Mouse (Mus musculus) frontal cortex, adult (tissue): Measurements from ENCODE around the gene Gdf15.

ENCODE experiments used
- ATAC-seq: cut with Nextera tagmentation; 2 replicates; pipeline ENCODE4 v1.9.2; 2017; ENCODE audit warnings: mild to moderate bottlenecking, moderate library complexity, mixed read lengths; ENCODE audit not compliant: low TSS enrichment

Gdf15 gene

GRCm38 (mm10) chr8:70657214-70657613, 25.0 kb upstream of the Gdf15 start:
- no peak for ATAC-seq

- no peak for ATAC-seq
These were observed 24.0 kb upstream of the Gdf15 start for GRCm38 (mm10) chr8:70656193-70656790.

GRCm38 (mm10) chr8:70655469-70655868, 23.2 kb upstream of the Gdf15 start:
- no peak for ATAC-seq

GRCm38 (mm10) chr8:70654121-70654520, 21.9 kb upstream of the Gdf15 start:
- ATAC-seq = no peak

- no peak for ATAC-seq
These were observed 21.0 kb upstream of the Gdf15 start for GRCm38 (mm10) chr8:70653226-70653625.

GRCm38 (mm10) chr8:70650351-70650750, 18.1 kb upstream of the Gdf15 start:
- ATAC-seq = no peak

- no peak for ATAC-seq
These were observed 17.1 kb upstream of the Gdf15 start for GRCm38 (mm10) chr8:70649324-70649723.

- ATAC-seq = no peak
These were observed 16.7 kb upstream of the Gdf15 start for GRCm38 (mm10) chr8:70648921-70649320.

- no peak for ATAC-seq
These were observed 15.8 kb upstream of the Gdf15 start for GRCm38 (mm10) chr8:70648164-70648442.

- ATAC-seq = no peak
These were observed 15.3 kb upstream of the Gdf15 start for GRCm38 (mm10) chr8:70647343-70648163.

- ATAC-seq = no peak
These were observed 14.5 kb upstream of the Gdf15 start for GRCm38 (mm10) chr8:70646775-70647174.

GRCm38 (mm10) chr8:70646369-70646768, 14.1 kb upstream of the Gdf15 start:
- no peak for ATAC-seq

GRCm38 (mm10) chr8:70645501-70646224, 13.4 kb upstream of the Gdf15 start:
- no peak for ATAC-seq

- ATAC-seq = no peak
These were observed 11.8 kb upstream of the Gdf15 start for GRCm38 (mm10) chr8:70644065-70644464.

- no peak for ATAC-seq
These were observed 10.8 kb upstream of the Gdf15 start for GRCm38 (mm10) chr8:70643019-70643418.

GRCm38 (mm10) chr8:70638752-70639151, 6.5 kb upstream of the Gdf15 start:
- no peak for ATAC-seq

GRCm38 (mm10) chr8:70636838-70637237, 4.6 kb upstream of the Gdf15 start:
- ATAC-seq = no peak

- no peak for ATAC-seq
These were observed 3.3 kb upstream of the Gdf15 start for GRCm38 (mm10) chr8:70635527-70635926.

- no peak for ATAC-seq
These were observed 1.8 kb upstream of the Gdf15 start for GRCm38 (mm10) chr8:70634066-70634465.

- no peak for ATAC-seq
These were observed 820 bp downstream of the Gdf15 start for GRCm38 (mm10) chr8:70631436-70631835.

- no peak for ATAC-seq
These were observed 1.5 kb downstream of the Gdf15 start for GRCm38 (mm10) chr8:70630532-70631381.
